Mouse (Mus musculus) liver, adult 2 months (tissue): ENCODE data around the gene Mfap3.
A peak's percentile ranks its signal among the peaks of the same experiment; 100 is the strongest.

ENCODE experiments used
- CTCF ChIP-seq: fragments of 200-500 bp; IDR thresholded peaks from 2 replicates; pipeline ENCODE4 v1.5.1; 2011; ENCODE audit warnings: low read depth, low read length, control low read depth
- POLR2A ChIP-seq: fragments of 200-500 bp; IDR thresholded peaks from 2 replicates; pipeline ENCODE4 v1.6.1; 2011; ENCODE audit warnings: low read length, control low read depth; ENCODE audit not compliant: insufficient read depth; ENCODE audit errors: extremely low read depth

DNA sequence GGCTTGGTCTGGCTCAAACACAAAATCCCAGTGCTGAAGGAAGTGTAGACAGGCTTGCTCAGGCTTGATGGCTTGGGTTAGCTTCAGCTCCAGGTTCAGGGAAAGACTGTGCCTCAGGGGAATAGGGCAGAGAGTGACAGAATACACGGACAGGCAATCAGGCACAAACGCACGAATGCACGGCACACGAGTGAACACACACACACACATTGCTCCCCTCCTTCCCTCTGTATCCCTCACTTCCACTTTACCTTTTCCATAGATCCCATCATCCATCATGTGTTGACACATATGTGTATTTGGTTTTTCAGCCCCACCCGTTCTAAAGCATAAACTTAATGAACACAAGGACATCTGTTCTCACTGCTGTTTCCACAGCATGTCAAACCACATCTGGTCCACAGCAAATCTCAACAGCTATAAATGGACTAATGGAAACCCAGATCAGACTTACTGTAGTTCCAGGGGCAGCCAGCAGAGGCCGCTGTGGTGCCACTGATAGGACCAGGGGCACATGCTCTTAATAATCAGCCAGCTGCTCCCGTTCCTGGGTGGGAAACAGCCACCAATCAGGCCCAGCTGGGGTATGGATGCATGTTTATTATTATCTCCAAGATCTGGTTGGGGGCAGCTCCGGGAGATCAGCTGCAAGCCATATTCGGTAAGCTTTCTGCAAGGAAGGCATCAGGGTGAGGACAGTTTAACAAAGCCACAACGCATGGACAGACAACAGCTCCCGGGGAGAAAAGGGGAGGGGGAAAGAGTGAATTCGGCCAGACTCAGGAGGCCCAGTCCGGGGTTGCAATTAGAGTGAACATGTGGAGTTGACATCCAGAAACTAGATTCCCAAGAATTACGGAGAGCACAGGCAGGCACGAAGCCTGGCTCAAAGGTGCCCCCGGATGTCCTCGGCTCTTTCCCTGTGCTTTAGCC lies 30.4 kb downstream of the Mfap3 start:
- TF ChIP-seq CTCF (peak; percentile 96), POLR2A (no peak)
